Mouse (Mus musculus): ENCODE results near the gene Hnrnpa0. TPM values are rescaled to one million over a fixed set of nuclear protein-coding genes. Genes with fewer than 3 reads are reported as not detected.

Gene Hnrnpa0
- polyA plus RNA-seq (2017; shearing (Covaris generic)): 9.6 TPM

GRCm38 (mm10) chr13:58128396-58128767 is at the start of gene Hnrnpa0:
Gene Hnrnpa0, minus strand, starts transcription at chr13:58128556.

GRCm38 (mm10) chr13:58157447-58158098 is 29.2 kb upstream of the Hnrnpa0 start, which contains the start of gene Idnk:
Gene Idnk, plus strand, starts transcription at chr13:58157649.

GRCm38 (mm10) chr13:58113061-58113900 is 15.1 kb downstream of the Hnrnpa0 start, which contains the start of gene Klhl3:
Gene Klhl3, minus strand, starts transcription at chr13:58113592.

Other genes starting within 250 kb of the Hnrnpa0 start
- gene Spock1, start 220.2 kb downstream of the Hnrnpa0 start, polyA plus RNA-seq (2017; shearing (Covaris generic)): not detected
- 3.1 TPM for gene Klhl3, start 15.0 kb downstream of the Hnrnpa0 start, polyA plus RNA-seq (2017; shearing (Covaris generic))
- 221 TPM for gene Idnk, start 29.1 kb upstream of the Hnrnpa0 start, polyA plus RNA-seq (2017; shearing (Covaris generic))
- 7.4 TPM for gene Ubqln1, start 87.1 kb upstream of the Hnrnpa0 start, polyA plus RNA-seq (2017; shearing (Covaris generic))
- gene Gkap1, start 147.1 kb upstream of the Hnrnpa0 start, polyA plus RNA-seq (2017; shearing (Covaris generic)): 0.32 TPM
- not detected for gene Kif27, start 230.6 kb upstream of the Hnrnpa0 start, polyA plus RNA-seq (2017; shearing (Covaris generic))

Measured in CD4-positive, CD25-positive, alpha-beta regulatory T cell, adult 9 weeks (primary cell).